Mouse (Mus musculus): ENCODE data around the gene Krtap3-1. TPM values are rescaled to one million over a fixed set of nuclear protein-coding genes. Genes with fewer than 3 reads are reported as not detected.

Gene Krtap3-1
- total and polyA plus RNA-seq, 2 experiments: not detected

DNA sequence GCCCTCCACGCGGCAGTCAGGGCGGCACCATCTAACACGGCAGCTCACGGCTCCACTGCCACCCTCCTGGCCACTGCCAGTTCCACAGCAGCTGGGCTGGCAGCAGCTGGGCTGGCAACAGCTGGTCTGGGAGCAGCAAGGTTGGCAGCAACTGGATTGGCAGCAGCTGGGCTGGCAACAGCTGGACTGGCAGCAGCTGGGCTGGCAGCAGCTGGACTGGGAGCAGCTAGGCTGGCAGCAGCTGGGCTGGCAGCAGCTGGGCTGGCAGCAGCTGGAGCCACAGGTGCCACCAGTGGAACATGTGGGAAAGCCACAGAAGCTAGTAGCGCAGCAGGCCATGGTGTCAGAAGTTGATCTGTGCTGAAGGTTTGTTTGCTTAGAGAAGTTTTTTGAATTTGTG, 24.6 kb upstream of the Krtap3-1 start, which contains the start of gene Krtap1-3:
Gene Krtap1-3, minus strand, starts transcription at position 359 of the 400 bp plus-strand sequence.
- H3K27ac ChIP-seq (replicated peaks; ENCODE audit: insufficient read depth, low read depth, low read length): no peak within 1 kb of the TSS
- TF ChIP-seq POLR2A (IDR thresholded peaks at IDR 0.05; ENCODE audit: extremely low read depth, insufficient read depth, low read length) (no peak), CTCF (IDR thresholded peaks at IDR 0.05; ENCODE audit: low read depth, low read length) (no peak)
- WGBS: 85% methylated on average over 6 of the region's 6 CpGs

DNA sequence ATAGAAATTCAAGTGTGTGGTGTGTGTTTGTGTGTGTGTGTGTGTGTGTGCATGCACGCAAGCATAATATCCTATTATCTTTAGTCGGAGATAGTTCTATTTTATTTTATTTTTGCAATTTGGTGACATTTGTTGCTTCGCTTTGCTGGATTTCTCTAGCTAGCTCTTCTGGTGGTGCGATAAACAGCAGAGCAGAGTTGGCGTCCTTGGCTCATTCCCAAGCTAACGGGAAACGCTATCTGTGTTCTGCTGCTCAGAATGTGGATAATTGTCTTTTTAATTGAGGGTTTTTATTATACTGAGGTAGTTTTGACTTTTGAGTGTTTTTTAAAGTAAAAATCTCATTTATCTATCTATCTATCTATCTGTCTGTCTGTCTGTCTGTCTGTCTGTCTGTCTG, 18.7 kb upstream of the Krtap3-1 start:
- WGBS: 80% methylated on average over 7 of the region's 7 CpGs
- no peak overlapping the region for H3K4me3 ChIP-seq (ENCODE audit: insufficient read depth, low read depth, low read length)
- TF ChIP-seq CTCF (IDR thresholded peaks at IDR 0.05; ENCODE audit: low read depth, low read length): no peak
- no peak for TF ChIP-seq POLR2A (IDR thresholded peaks at IDR 0.05; ENCODE audit: extremely low read depth, insufficient read depth, low read length)
- no peak overlapping the region for H3K9ac ChIP-seq (ENCODE audit: low read depth, low read length)
- H3K4me1 ChIP-seq (ENCODE audit: control insufficient read depth, insufficient read depth, low read length): no peaks in the 10 kb centered on the region
- H3K79me2 ChIP-seq (ENCODE audit: control insufficient read depth, insufficient read depth, low read length): no peaks in the 10 kb centered on the region
- no peaks in the 10 kb centered on the region for H3K36me3 ChIP-seq (ENCODE audit: control insufficient read depth, insufficient read depth, low read length)
- DNase-seq (ENCODE audit: extremely low read depth, low read depth, low spot score): no peak
- 0 out of 2 replicates have a peak, but pooled peaks cover 2% of the 10 kb centered on the region for H3K27me3 ChIP-seq (ENCODE audit: control insufficient read depth, insufficient read depth, low read length)
- no peak overlapping the region for H3K27ac ChIP-seq (replicated peaks; ENCODE audit: insufficient read depth, low read depth, low read length)

More for the DNA sequence above, 24.6 kb upstream of the Krtap3-1 start, which contains the start of gene Krtap1-3:
- Histone ChIP-seq H3K36me3 (ENCODE audit: control insufficient read depth, insufficient read depth, low read length) (no peaks in the 10 kb centered on the region), H3K4me3 (ENCODE audit: insufficient read depth, low read depth, low read length) (no peak within 1 kb of the TSS), H3K79me2 (ENCODE audit: control insufficient read depth, insufficient read depth, low read length) (no peaks in the 10 kb centered on the region), H3K27me3 (ENCODE audit: control insufficient read depth, insufficient read depth, low read length) (0 out of 2 replicates have a peak, but pooled peaks cover 3% of the 10 kb centered on the region), H3K9ac (ENCODE audit: low read depth, low read length) (no peak within 1 kb of the TSS), H3K4me1 (ENCODE audit: control insufficient read depth, insufficient read depth, low read length) (no peaks in the 10 kb centered on the region)
- no peak for DNase-seq (ENCODE audit: extremely low read depth, low read depth, low spot score)

DNA sequence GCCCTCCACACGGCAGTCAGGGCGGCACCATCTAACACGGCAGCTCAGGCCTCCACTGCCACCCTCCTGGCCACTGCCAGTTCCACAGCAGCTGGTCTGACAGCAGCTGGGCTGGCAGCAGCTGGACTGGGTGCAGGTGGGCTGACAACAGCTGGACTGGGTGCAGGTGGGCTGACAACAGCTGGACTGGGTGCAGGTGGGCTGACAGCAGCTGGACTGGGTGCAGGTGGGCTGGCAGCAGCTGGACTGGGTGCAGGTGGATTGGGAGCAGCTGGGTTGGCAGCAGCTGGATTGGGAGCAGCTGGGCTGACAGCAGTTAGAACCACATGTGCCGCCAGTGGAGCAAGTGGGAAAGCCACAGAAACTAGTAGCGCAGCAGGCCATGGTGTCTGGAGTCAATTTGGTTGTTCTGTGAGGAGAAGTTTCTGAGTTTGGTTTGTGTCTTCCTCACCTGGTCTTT, 16.8 kb upstream of the Krtap3-1 start, which contains the start of gene Krtap1-4:
Gene Krtap1-4, minus strand, starts transcription at position 410 of the 460 bp plus-strand sequence.
- Histone ChIP-seq H3K79me2 (ENCODE audit: control insufficient read depth, insufficient read depth, low read length) (no peaks in the 10 kb centered on the region), H3K27me3 (ENCODE audit: control insufficient read depth, insufficient read depth, low read length) (0 out of 2 replicates have a peak, but pooled peaks cover 2% of the 10 kb centered on the region), H3K4me3 (ENCODE audit: insufficient read depth, low read depth, low read length) (no peak within 1 kb of the TSS), H3K36me3 (ENCODE audit: control insufficient read depth, insufficient read depth, low read length) (no peaks in the 10 kb centered on the region), H3K4me1 (ENCODE audit: control insufficient read depth, insufficient read depth, low read length) (no peaks in the 10 kb centered on the region), H3K9ac (ENCODE audit: low read depth, low read length) (no peak within 1 kb of the TSS), H3K27ac (replicated peaks; ENCODE audit: insufficient read depth, low read depth, low read length) (no peak within 1 kb of the TSS)
- no peak for DNase-seq (ENCODE audit: extremely low read depth, low read depth, low spot score)
- 87% methylated on average over 5 of the region's 5 CpGs for WGBS
- no peak for TF ChIP-seq CTCF (IDR thresholded peaks at IDR 0.05; ENCODE audit: low read depth, low read length)
- TF ChIP-seq POLR2A (IDR thresholded peaks at IDR 0.05; ENCODE audit: extremely low read depth, insufficient read depth, low read length): no peak

DNA sequence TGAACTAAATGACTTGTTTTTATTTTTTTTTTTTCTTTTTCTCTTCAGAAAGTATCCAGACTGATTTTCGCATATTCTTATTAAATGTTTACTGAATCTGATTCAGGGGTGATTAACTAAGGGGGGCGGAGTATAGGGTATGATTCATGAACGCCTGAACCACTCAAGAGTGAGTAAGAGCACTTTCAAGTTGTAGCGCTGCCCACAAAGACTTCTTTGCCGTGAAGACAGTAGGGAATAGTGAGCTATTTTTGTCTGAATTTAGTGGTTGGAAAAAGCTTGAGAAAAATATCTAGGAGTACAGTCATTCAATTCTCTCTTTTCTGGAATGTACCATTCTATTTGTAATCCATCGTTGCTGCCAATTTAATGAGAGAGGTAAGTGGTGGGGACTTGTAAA, 15.1 kb upstream of the Krtap3-1 start:
- H3K36me3 ChIP-seq (ENCODE audit: control insufficient read depth, insufficient read depth, low read length): no peaks in the 10 kb centered on the region
- 88% methylated on average over 6 of the region's 6 CpGs for WGBS
- no peaks in the 10 kb centered on the region for H3K79me2 ChIP-seq (ENCODE audit: control insufficient read depth, insufficient read depth, low read length)
- H3K27me3 ChIP-seq (ENCODE audit: control insufficient read depth, insufficient read depth, low read length): 0 out of 2 replicates have a peak, but pooled peaks cover 2% of the 10 kb centered on the region
- no peaks in the 10 kb centered on the region for H3K4me1 ChIP-seq (ENCODE audit: control insufficient read depth, insufficient read depth, low read length)
- H3K27ac ChIP-seq (replicated peaks; ENCODE audit: insufficient read depth, low read depth, low read length): no peak overlapping the region
- H3K4me3 ChIP-seq (ENCODE audit: insufficient read depth, low read depth, low read length): no peak overlapping the region
- no peak overlapping the region for H3K9ac ChIP-seq (ENCODE audit: low read depth, low read length)
- no peak for TF ChIP-seq CTCF (IDR thresholded peaks at IDR 0.05; ENCODE audit: low read depth, low read length)
- TF ChIP-seq POLR2A (IDR thresholded peaks at IDR 0.05; ENCODE audit: extremely low read depth, insufficient read depth, low read length): no peak
- DNase-seq (ENCODE audit: extremely low read depth, low read depth, low spot score): no peak

DNA sequence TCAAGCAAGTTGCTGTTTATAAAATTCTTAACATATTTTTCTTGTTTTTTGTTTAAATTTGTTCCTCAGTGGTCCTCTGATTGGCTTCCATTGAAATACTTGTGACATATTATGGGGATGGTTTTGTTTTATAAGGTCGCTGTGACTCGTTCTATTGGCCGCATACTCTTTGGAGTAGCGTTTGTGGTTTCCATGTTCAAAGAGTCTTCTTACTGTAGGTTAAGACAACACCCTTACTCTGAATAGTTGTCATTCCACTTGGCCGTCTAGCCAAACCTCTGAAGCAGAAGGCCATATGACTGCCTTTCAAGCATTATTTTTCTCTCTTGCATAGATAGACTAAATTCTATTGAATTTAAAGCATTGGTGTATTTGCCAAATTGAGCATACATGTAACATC, 14.6 kb upstream of the Krtap3-1 start:
- DNase-seq (ENCODE audit: extremely low read depth, low read depth, low spot score): no peak
- no peaks in the 10 kb centered on the region for H3K36me3 ChIP-seq (ENCODE audit: control insufficient read depth, insufficient read depth, low read length)
- H3K27ac ChIP-seq (replicated peaks; ENCODE audit: insufficient read depth, low read depth, low read length): no peak overlapping the region
- 0 out of 2 replicates have a peak, but pooled peaks cover 2% of the 10 kb centered on the region for H3K27me3 ChIP-seq (ENCODE audit: control insufficient read depth, insufficient read depth, low read length)
- H3K79me2 ChIP-seq (ENCODE audit: control insufficient read depth, insufficient read depth, low read length): no peaks in the 10 kb centered on the region
- H3K4me1 ChIP-seq (ENCODE audit: control insufficient read depth, insufficient read depth, low read length): no peaks in the 10 kb centered on the region
- no peak for TF ChIP-seq CTCF (IDR thresholded peaks at IDR 0.05; ENCODE audit: low read depth, low read length)
- H3K9ac ChIP-seq (ENCODE audit: low read depth, low read length): no peak overlapping the region
- 93% methylated on average over 5 of the region's 5 CpGs for WGBS
- no peak overlapping the region for H3K4me3 ChIP-seq (ENCODE audit: insufficient read depth, low read depth, low read length)

DNA sequence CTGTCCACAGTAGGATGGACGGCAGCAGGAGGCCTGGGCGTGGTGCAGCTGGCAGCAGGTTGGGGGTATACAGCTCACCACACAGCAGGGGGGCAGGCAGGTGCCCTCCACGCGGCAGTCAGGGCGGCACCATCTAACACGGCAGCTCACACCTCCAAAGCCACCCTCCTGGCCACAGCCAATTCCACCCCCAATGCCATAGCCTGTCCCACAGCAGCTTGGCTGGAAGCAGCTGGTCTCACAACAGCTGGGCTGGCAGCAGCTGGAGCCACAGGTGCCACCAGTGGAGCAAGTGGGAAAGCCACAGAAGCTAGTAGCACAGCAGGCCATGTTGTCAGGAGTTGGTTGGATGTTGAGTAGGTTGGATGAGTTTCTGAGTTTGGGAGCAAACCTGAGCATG, 14.2 kb upstream of the Krtap3-1 start, which contains the start of gene Krtap1-5:
Gene Krtap1-5, minus strand, starts transcription at position 381 of the 400 bp plus-strand sequence.
- no peaks in the 10 kb centered on the region for H3K79me2 ChIP-seq (ENCODE audit: control insufficient read depth, insufficient read depth, low read length)
- DNase-seq (ENCODE audit: extremely low read depth, low read depth, low spot score): no peak
- H3K4me3 ChIP-seq (ENCODE audit: insufficient read depth, low read depth, low read length): no peak within 1 kb of the TSS
- 0 out of 2 replicates have a peak, but pooled peaks cover 2% of the 10 kb centered on the region for H3K27me3 ChIP-seq (ENCODE audit: control insufficient read depth, insufficient read depth, low read length)
- TF ChIP-seq POLR2A (IDR thresholded peaks at IDR 0.05; ENCODE audit: extremely low read depth, insufficient read depth, low read length) (no peak), CTCF (IDR thresholded peaks at IDR 0.05; ENCODE audit: low read depth, low read length) (no peak)
- WGBS: 90% methylated on average over 6 of the region's 6 CpGs
- no peak within 1 kb of the TSS for H3K9ac ChIP-seq (ENCODE audit: low read depth, low read length)
- H3K4me1 ChIP-seq (ENCODE audit: control insufficient read depth, insufficient read depth, low read length): no peaks in the 10 kb centered on the region
- no peak within 1 kb of the TSS for H3K27ac ChIP-seq (replicated peaks; ENCODE audit: insufficient read depth, low read depth, low read length)
- H3K36me3 ChIP-seq (ENCODE audit: control insufficient read depth, insufficient read depth, low read length): no peaks in the 10 kb centered on the region

All from liver, adult 2 months (tissue).